Mouse (Mus musculus) induced T-regulatory cell, adult 2 months (primary cell): ENCODE data around the gene Pdzk1ip1.

Experiments
- DNase-seq: peaks from one replicate; pipeline ENCODE4 v3.0.0-alpha.2; 2012; ENCODE audit warnings: low read depth

The Pdzk1ip1 gene

DNA sequence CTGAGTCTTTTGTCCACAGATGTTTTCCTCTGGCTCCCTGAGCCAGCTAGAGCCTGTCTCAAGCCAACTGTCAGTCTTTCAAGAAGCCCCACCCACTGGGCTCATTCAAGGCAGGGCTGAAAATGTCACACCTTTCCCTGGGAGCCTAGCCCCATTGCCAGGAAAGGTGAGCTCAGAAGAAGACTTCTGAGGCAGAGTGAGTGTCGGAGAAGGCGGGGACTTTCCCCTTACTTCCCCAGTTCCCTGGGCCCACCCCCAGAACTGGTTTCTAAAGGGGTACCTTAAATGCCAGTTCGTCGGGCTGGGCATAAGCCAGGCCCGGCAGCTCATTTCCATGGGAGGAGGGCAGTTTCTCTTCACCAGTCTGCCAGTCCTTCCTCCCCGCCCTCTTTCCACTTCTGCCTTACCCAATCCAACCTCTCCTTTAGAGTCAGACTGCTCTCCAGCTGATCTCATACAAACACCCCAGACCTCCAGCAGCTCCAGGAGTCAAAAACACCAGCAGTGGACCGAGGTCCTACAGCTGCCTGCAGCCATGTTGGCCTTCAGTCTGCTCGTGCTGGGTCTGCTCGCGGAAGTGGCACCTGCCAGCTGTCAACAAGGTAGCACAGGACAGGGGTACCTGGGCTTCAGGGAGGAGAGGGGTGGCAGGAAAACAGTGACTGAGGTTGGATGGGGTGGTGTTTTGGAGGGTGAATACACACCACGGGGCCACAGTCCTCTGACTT is at the start of gene Pdzk1ip1:
Gene Pdzk1ip1, plus strand, starts transcription at position 98 of the 728 bp plus-strand sequence.
- DNase-seq = peak; percentile 35

DNA sequence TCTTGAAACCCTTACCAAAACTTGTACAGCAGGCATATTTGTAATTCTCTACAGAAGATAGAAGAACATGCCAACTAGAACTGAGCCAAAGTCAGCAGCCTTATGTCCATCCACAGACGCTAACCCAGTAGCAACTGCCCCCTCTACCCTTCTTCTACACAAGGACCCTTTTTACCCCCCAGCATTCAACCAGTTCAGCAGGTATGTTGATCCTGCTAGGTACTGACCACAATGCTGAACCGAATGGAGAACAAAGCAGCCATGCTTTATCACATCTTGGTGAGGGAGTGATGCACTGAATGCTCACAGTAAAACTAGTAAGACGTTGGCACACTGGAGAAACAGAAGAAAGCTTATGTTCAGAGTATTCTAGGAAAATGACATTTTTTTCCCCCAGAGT is 42.9 kb upstream of the Pdzk1ip1 start:
- DNase-seq = no peak

DNA sequence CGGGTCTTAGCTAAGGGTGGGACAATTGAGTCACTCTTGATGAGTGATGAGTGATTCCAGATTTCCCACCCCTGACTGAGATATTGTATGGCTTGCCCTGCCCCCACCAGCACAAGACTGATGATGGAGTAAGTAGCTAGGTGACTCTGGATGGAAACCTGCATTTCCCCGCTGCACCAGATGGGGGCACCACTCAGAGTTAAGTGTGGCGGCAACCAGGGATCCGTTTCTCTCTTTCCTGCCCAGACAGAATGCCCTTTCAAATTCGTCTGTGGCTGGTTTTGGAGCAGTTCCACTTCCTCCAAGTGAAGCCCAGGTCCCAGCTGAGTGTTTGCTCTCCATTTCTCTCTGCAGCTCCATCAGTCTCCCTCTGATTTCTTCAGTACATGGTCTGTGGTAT is 40.8 kb upstream of the Pdzk1ip1 start:
- DNase-seq = peak; percentile 77

DNA sequence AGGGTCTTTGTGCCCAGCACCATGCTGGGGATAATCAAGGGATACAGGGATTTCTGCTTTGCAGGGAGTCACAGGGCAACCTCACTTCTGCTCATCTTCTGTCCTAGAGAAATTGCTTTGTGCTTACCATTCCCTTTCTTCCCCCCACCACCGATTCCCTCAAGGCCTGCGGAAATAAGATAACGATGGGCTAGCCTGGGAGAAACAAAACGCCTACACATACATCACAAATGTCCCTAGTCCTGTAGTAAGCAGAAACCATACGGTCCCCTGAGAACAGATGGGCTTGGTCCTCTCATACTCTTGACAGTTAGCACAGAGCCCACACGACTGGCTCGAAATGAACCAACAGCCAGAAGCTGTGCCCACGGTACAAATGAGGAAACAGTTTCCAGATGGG is 40.3 kb upstream of the Pdzk1ip1 start:
- no peak for DNase-seq

DNA sequence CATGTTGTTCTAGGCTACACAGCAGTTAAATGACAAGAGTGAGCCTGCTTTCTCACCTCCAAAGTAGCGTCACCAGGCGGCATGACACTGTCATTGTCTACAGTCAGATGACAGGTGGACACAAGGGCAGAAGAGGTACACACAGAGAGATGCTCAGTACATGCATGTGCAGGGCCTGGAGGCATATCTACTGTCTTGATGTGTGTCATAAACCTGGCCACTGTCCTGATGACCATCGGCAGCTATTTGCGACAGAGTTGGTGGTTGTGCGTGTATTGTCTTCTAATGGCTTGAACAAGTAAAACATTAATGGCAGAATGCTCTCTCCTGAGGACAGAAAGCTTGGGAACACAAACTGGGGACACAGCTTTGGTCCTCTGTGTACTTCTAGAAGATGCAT is 37.3 kb upstream of the Pdzk1ip1 start:
- no peak for DNase-seq

DNA sequence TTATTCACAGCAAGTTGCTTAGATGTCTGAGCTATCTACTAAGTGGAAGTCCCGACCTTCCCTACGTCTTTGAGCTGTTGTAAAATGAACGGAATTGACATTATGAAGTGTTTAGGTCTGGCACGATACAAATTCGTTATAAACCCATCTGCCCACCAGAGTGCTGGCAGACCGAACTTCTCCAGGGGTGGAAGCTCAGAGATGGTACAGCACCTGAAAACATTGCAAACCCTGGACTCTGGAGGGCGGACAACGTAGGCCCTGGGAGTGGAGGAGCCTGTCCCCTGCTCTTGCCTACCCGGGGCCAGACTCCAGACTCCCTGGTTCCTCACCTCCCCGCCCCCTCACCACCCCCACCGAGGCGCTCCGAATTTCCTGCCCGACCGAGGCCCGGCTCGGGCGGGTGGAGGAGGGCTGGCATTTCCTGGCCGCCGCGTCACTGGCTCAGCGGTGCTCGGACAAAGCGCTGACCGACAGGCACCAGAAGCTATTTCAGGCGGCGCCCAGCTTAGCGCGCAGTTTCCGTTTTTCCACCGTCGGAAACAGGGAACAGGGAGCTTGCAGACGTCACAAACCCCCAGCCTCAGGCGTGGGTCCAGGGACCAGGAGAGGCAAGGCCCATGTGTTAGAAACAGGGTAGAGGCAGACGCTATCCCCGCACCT is 36.0 kb upstream of the Pdzk1ip1 start:
- DNase-seq = no peak

DNA sequence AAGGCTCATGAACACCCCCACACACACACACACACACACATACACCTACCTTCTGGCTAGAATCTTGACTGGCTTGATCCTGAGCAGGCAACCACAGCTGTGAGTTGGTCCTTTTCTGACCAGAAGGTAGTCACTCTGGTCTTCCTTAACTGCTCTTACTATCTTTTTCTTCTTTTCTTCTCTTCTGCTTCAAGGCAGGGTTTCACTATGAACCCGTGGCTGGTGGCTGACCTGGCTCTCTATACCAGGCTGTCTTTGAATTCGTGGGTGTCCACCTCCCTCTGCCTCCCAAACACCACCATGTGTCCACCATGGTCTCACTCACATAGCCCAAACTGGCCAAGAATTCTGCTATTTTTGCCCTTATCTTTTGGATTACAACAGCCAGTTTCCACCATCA is 33.5 kb upstream of the Pdzk1ip1 start:
- DNase-seq = no peak

DNA sequence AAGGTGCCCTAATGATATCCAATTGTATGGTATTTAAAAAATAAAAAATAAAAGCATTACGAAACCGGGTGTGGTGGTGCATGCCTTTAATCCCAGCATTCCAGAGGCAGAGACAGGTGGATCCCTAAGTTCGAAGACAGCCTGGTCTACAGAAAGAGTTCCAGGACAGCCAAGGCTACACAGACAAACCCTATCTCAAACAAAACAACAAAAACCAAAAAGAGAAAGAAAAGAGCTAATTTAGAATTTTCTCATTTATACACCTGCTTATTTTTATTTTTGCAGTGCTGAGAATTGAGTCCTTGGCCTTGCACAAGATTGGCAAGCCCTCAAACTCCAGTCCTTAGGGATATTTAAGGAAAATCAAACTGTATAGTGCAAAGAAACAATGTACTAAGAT is 32.8 kb upstream of the Pdzk1ip1 start:
- DNase-seq = no peak

DNA sequence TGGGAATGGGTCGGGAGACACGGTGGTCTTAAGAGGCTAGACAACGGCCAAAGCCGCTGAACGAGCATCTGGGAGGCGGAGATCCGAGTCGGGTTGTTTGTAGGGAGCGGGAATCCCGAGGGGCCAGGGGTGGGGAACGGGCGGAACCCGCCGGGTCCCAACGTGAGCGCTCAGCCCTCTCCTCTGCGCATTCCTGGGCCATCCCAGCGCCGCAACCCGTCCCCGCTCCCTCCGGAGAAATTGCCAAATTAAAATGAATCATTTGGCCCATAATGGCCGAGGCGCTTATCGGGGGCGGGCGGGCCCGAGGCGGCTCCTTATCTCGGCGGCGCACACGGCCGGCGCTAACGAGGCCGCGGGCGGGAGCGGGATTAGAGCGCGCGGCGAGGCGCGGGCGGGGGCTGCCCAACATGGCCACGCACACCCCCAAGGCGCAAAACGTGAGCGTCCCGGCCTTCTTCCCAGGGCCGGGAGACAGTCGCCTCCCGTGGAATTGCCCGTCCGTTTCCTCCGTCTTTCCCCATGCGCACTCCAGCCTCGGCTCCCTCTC is 32.1 kb upstream of the Pdzk1ip1 start, which contains the start of gene Tal1:
Gene Tal1, plus strand, starts transcription at position 56 of the 550 bp plus-strand sequence.
- no peak for DNase-seq

DNA sequence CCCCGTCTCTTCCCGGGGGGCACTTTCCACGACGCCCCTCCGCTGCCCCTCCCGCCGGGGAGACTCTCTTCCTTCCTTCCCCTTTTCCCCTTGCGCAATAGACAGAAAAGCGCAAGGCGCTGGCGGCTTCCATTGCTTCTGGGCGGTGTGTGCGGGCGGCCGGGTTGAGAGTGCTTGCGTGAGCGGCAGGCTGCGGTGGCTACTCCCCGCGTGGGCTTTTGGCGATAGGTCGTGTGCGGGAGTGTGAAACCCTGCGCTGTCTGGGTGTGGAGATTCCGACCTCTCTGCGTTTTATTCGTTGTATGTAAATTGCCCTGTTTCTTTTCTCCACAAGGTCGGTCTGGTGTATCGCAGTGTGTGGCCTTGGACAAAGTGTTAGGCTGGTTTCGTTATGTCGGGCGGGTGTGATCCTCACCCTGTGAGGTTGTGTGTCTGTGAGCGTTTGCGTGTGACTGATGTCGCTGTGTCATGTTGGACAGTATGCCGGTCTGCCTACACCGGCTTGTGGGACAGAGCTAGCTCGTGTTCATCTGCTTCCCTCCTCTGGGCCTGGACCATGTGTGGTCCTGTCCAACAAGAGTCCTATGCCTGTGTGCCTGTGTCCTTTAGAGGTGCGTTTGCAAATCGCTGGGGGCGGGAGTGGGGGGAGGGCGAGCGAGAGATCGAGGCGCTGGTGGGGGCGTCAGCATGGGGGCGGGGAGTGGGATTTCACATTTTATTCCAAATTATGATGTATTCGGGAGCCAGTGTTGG is 31.4 kb upstream of the Pdzk1ip1 start:
- peak; percentile 65 for DNase-seq

DNA sequence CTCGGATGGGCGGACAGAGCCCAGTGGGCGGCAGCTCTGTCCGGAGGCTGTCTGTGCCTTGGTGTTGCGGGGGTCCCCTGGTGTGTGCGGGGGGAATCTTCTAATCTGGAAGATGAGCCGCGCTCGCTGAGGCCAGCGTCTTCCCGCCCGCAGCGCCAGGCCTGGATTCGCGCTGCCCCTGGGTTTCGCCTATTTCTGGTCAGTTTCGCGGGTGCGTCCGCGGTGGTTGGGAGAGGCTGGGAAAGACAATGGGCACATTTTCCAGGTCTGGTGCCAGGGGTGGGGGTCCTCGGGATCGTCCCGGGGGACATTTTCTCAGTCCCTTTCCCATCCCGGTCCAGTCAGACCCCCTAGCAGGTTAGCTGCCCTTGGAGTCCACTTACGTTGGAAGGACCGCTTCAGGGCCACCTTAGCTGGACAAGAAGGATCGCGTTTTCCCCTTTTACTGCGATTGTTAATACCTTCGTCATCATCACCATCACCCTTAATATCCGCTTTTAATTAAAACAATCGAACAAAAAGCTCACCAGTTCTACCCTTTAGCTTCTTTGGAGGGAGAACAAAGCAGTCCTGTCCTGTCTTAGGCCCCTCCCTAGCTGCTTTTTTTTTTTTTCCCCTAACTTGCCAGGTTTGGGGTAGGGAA is 30.7 kb upstream of the Pdzk1ip1 start:
- DNase-seq = no peak

DNA sequence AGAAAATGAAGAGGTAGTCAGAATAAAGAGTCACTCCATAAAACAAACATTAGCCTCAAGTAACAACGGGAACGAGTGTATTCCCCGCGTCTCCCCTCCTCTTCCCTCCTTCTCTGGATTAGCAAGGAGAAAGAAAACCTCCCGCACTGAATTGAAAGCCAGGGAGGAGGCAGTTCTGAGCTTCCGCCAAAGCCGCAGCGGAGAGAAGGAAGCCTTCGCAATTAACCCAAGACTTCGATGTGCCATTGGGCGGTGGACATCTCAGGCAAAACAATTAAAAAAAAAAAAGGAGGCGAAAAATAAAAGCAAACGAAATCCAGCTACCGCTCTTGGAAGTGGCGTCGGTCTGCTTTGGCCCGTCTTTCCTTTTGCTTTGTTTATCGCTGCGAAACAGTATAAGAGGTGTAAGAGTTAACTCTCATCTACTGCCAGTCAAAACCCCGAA is 30.2 kb upstream of the Pdzk1ip1 start:
- DNase-seq = peak; percentile 60

DNA sequence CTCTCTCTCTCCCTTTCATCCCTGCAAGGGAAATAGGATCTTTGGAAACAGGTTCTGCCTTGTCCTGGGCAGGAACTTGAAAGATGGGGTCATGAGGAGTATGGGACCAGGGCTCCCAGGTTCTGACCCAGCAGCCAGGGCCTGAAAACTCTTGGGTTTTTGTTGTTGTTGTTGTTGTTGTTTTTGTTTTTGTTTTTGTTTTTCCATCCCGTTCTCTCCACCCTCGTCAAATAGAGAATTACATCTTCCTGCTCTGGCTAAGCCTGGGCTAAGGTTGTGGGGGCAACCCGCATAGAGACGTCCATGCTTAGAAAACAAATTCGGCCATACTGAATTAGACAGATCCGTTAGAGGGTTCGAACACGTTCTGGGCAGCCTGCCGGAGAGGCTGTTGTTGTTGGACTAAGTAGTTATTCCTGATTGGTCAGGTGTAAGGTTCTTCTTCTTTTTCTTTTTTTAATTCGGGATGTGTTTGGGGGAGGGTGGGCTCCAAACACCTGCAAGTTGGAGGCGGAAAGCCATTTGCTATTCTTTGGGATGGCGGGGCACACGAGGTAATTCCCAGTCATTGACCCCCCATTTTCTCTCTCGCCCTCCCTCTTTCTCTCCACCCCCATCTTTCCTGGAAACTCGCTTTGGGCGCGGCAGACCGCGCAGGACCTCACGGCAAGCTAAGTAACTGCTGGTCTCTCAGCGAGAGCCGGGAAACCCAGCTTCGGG is 29.5 kb upstream of the Pdzk1ip1 start:
- no peak for DNase-seq

DNA sequence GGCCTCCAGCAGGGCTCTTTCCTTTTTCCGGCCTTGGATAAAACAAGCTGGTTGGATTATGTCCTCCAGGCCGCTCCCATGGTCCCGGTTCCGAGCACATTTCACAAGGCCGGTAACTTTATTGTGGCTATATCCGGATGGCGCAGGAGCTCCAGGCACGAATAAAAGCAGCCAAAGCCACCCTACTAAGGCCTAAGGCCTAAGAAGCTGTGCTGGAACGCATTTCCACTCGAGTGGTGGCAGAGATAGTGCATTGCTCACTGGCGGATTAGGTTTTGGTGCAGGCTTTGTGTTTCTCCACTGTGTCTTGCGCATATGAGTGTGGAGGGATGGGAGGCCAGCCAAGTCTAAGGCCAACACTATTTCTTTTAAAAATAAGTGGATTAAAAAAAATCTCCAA is 28.6 kb upstream of the Pdzk1ip1 start:
- DNase-seq = no peak

DNA sequence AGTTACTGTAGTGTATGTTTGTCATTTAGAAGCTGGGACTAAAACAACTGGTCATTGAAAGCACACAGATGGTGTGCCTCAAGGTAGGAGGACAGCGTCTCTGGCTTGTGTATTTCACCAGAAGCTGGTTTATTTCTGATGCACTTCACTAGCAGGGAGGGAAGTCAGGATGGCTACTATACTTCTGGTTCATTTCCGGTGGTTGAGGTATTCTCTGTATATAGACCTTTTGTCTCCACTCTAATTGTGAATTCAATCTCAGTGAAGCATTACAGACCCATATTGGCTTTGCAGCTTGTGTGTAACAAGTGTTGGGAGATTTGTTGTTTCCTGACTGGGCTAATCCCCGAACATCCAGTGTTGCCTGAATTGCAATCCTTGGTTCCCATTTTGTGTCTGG is 27.8 kb upstream of the Pdzk1ip1 start:
- DNase-seq = no peak

DNA sequence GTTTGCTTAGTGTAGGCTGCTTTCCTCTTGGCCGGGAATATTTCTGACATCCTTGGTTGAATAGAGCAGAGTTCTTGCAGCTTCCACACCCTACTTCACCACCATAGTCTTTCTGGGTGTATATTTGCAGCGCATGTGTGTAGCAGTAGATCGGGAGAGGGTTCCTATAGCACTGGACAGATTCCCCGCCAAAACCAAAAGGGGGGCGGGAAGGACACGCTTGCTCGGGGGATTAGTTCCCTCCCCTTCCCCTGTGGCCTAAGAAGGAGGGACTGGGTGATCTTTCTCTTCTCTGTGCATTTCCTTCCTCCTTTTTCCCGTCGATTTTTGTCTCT is 26.0 kb upstream of the Pdzk1ip1 start:
- DNase-seq = no peak

DNA sequence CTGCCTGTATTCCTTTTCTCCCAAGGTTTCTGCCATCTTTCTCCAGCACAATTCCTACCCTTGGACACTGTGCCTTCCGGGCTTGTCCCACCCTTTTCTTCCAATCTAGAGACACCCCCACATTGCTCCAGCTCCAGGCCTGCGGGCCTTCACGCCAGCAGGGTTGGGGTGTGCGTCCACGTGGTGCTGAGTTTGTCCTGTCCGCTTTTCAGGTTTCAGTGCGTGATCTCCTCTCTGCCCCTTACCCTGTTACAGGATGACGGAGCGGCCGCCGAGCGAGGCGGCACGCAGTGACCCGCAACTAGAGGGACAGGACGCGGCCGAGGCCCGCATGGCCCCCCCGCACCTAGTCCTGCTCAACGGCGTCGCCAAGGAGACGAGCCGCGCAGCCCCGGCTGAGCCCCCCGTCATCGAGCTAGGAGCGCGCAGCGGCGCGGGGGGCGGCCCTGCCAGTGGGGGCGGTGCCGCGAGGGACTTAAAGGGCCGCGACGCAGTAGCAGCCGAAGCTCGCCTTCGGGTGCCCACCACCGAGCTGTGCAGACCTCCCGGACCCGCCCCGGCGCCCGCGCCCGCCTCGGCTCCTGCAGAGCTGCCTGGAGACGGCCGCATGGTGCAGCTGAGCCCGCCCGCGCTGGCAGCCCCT is 25.5 kb upstream of the Pdzk1ip1 start:
- DNase-seq = peak; percentile 40

DNA sequence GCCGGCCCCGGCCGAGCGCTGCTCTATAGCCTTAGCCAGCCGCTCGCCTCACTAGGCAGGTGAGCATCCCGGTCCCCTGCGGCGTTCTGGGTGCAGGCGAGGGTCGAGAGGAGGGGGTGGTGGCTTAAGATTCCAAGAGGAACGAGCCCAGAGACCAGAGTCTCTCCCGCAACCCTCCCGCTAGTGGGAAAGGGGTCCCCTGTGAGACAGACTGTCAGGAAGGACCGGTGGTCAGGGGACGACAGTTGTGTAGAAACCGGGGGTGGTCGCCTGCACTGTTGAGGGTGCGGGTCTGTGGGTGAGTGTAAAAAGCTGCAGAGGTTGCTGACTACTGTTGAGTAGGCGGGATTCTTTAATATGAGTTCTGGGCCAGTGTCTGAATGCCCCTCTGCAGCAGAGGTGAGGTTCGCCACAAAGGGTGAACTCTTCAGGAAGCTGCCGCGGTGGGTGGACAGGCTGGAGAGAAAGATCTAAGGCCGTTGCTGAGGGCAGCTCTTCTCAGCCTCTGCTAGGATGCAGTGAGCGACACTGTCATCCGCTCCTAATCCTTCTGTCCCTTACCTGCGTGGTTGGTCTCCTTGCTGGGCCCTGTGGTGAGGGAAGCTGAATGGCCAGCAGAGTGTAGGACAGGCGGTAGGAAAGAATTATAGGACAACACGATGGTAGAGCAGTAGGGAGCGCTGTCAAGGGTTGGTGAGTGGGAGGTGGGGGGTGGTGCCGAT is 24.8 kb upstream of the Pdzk1ip1 start:
- no peak for DNase-seq

DNA sequence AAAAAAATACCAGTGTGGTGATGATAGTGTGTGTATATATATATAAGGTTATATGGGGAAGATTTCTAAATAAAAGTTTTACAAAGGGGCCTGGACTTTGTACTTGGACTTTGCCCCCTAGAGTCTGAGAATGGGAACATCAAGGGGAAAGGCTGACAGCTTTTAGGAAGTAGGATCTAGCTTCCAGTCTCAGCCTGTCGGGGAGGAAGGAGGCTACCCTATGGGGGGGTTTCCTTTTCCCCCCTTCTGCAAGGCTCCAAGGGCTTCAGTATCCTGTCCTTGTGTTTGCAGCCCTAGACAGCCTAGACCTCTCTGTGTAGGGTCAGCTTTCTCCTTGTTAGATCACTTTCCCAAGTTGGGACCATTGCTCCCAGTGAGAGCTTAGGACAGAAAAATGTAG is 16.8 kb upstream of the Pdzk1ip1 start:
- no peak for DNase-seq

DNA sequence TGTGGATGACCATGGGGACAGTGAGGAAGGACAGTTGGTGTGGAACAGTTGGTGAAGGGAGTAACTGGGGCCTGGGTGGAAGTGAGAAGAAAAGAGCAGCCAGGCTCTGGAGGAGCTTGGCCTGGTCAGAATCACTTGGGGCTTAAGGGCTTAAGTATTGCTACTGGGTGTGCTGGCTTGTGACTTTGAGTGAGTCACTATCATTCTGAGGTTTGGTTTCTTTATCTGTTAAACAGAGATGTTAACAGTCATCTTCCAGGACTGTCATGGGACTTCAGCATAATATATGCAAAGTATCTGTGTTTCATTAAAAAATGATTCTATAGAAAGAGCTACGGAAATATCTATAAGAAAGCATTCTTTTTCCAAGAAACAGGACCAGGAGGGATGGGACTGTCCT is 13.7 kb upstream of the Pdzk1ip1 start:
- DNase-seq = no peak
